Mouse (Mus musculus) adrenal gland, postnatal 10 days (tissue): ENCODE results near the gene Pds5a. TPM values are rescaled to one million over a fixed set of nuclear protein-coding genes. Genes with fewer than 3 reads are reported as not detected.
A peak's percentile ranks its signal among the peaks of the same experiment; 100 is the strongest.
"Not testable (repeated sequence)": the region's sequence is repeated elsewhere in the genome, so short reads cannot be mapped to it uniquely, and the experiment has no call there.

Experiments used
- DNase-seq: peaks from one replicate; pipeline ENCODE4 v3.0.0; 2021; ENCODE audit warnings: mixed read lengths
- long read RNA-seq, 2 experiments: library from polyadenylated mRNA; stranded (forward); transcript quantifications; one replicate each; pipeline ENCODE4 v2.0.0; 2021
- total RNA-seq, 2 experiments: library from RNA; stranded (reverse); gene quantifications; 2 replicates each; pipeline ENCODE4 v1.2.3; 2021

The Pds5a gene
- 100 to 1,000 TPM in 1 of 2 experiments, 10 to 100 TPM in 1; 81.9 to 110 TPM for total RNA-seq
- long read RNA-seq, experiment 1, full-length matches to known transcripts: 4 of 12 reads
- long read RNA-seq, experiment 1, partial matches to known transcripts: 5 of 12 reads
- long read RNA-seq, experiment 1, other reads (novel, unspliced or antisense): 3 of 12 reads
- long read RNA-seq, experiment 2, full-length matches to known transcripts: 2 of 6 reads
- long read RNA-seq, experiment 2, partial matches to known transcripts: 0 of 6 reads
- long read RNA-seq, experiment 2, other reads (novel, unspliced or antisense): 4 of 6 reads

DNA sequence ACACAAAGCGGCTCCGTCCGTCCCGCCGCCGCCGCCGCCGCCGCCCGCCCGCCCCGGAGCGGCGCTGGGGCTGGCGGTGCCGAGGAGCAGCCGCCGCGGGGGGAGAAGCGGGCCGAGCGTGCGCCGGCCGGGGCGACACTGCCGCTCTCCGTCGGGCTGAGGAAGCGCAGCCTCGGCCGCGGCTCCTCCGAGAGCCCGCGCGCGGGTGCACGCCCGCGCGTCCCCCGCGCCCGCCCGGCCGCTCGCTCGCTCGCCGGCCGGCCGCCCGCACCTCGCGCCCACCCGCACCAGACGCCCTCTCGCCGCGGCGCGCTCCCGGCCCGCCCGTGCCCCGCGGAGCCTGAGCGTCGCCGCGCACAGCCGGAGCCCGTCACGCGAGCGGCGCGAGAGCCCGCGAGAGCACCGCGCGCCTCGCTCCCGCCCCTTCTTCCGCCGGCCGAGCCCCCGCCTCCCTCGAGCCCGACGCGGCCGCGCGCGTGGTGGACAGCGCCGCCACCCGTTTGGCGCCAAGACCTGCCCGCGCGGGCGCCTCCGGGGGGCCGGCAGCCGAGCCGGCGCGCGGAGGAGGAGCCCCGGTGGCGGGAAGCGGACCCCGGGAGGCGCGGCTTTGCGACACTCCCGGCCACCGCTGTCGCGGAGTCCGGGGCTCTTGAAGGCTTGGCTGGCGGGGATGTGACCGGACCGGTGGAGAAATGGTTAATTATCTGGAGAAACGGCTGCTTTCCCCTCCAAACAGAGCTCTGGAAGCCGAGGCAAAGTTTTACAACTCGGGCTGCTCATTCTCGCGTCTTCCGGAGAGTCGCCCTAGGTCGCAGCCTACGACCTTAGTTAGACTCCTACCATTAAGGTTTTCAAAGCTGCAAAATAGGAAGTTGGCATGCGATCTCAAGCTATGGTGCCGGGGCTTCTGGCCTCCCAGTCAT lies at the start of gene Pds5a:
TSS of gene Pds5a (minus strand) at position 438 of the 923 bp plus-strand sequence.
- DNase-seq: peak; percentile 92

DNA sequence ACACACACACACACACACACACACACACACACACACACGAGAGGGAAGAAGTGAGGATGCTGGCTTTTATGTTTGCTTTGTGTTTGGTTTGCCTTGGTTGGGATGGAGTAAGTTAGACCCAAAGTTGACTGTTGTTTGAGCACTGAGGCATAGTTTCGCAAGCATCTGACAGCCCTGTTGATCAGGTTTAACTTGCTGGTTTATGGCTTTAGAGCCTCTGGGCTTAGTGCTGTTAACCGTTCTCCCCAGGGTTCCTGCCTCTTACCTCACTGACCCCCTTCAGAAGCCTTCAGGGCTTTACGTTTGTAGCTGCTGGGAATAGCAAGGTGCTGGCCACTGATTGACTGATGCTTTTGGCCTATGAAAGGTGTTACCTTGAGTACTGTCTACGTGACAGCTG lies 48.8 kb upstream of the Pds5a start:
- DNase-seq: no peak

DNA sequence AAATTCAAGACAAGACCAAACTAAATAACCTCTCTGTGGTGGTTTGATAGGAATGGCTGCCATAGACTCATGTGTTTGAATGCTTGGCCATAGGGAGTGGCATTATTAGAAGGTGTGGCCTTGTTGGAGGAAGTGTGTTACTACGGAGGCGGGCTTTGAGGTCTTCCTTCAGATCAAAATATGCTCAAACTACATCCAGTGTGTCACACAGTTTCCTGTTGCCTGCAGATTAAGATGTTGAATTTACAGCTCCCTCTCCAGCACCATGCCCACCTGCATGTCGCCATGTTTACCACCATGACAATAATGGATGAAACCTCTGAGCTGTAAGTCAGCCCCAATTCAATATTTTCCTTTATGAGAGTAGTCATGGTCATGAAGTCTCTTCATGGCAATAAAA lies 41.3 kb upstream of the Pds5a start:
- DNase-seq: no peak

DNA sequence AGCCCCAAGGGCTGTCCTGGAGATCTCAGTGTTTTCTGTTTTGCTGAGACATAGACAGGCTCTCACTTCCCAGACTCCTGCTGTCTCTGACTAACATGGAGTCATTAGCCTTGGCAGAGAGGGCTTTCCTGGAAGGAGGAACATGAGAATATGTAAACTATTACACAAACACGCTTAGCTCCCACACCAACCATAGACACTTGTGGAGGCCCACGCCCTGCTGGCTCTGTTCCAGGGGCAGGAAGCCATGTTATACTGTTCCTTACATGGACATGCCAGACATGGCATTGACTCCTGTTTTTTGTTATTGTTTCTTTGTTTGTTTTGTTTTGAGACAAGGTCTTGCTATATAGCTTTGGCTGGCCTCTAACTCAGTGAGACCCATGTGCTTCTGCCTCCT lies 37.5 kb upstream of the Pds5a start:
- DNase-seq: no peak

DNA sequence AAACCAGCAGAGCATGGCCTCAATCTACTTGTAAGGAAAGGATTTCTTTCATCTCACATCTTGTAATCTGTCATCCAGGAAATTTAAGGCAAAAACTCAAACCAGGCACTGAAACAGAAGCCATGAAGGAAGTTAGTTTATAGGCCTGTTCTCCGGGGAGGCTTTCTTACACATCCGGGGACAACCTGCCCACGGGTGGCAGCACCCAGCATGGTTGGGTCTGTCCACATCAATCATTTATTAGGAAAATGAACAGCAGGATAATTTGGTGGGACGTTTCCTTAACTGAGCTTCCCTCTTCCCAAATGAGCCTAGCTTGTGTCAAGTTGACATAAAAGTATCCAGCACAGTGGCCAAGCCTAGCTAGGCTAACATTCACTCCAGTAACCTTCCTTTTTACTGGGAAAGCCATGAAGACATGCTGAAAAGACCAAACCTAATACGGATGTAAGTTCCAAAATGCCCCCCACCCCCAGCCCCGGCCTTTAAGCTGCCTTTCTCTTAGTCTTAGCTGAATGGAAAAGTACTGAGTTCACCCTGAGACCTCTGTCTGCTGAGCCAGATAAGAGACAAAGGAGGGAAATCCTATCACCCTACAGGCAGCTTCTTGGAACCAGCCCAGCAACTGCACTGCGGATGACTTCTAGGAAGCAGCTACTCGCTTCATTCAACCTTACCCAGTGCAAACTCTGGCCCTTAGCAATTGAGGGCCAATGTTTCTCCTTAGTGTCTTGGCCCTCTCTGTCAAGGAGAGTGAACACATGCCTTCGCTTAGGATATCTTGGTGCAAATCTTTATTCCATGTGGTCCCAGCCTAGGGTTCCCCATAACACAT lies 33.3 kb upstream of the Pds5a start:
- DNase-seq: peak; percentile 59

DNA sequence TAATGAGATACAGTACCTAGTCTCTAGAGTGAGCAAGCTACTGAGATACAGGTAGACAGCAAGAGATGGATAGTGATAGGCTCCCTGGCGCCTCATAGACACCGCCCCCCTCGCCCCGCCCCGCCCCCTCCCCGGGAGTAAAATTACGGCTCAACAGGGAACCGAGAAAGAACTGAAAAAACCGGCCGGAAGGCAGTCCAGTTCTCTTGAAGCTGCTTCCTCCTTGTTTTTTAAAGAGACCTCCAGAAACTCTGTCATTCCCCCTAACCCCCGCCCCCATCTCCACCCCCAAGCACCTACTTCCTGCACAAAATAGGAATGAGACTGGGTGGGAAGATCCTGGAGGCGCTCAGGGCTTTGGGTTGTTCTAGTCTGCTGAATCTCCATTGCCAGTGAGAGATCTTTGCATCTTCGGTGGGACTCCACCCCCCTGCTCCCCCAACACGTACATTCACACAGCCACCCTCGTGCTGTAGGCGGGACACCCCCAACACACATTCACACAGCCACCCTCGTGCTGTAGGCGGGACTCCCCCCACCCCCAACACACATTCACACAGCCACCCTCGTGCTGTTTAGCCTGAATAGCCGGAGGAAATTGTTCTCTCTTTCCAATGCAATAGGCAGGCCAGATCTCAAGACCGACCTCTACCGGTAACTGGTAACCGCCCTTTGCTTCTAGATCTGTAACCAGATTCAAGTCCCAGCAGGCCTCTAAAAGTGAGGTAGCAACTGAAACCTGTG lies 26.4 kb upstream of the Pds5a start:
- peak; percentile 71 for DNase-seq

DNA sequence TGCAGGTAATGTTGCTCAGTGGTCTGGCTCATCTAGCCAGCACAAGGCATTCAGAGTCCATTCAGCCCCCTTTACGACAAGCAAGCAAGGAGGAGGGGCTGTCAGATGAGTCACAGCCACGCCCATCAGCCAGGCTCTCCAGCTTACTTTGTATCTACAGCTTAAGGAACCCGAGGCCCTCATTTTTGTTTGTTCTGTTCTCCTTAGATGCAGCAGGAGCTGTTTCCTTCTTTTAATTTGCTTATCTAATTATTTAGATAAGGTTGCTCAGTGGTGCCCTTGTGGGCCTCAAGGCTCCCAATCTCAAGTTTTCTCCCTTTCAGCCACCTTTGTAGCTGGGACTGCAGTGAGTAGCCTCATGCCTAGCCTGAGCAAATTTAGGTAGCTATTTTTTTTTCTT lies 20.3 kb upstream of the Pds5a start:
- DNase-seq: no peak

DNA sequence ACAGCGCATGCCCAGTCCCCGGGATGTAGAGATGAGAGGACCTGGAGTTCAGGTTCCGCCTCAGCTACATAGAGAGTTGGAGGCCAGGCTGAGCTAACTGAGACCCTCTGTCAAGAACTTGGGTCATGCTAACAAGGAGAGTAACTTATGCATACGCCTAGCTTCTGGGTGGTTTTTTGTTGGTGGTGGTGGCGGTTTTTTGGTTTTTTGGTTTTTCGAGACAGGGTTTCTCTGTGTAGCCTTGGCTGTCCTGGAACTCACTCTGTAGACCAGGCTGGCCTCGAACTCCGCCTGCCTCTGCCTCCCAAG lies 19.8 kb upstream of the Pds5a start:
- not testable (repeated sequence) for DNase-seq

DNA sequence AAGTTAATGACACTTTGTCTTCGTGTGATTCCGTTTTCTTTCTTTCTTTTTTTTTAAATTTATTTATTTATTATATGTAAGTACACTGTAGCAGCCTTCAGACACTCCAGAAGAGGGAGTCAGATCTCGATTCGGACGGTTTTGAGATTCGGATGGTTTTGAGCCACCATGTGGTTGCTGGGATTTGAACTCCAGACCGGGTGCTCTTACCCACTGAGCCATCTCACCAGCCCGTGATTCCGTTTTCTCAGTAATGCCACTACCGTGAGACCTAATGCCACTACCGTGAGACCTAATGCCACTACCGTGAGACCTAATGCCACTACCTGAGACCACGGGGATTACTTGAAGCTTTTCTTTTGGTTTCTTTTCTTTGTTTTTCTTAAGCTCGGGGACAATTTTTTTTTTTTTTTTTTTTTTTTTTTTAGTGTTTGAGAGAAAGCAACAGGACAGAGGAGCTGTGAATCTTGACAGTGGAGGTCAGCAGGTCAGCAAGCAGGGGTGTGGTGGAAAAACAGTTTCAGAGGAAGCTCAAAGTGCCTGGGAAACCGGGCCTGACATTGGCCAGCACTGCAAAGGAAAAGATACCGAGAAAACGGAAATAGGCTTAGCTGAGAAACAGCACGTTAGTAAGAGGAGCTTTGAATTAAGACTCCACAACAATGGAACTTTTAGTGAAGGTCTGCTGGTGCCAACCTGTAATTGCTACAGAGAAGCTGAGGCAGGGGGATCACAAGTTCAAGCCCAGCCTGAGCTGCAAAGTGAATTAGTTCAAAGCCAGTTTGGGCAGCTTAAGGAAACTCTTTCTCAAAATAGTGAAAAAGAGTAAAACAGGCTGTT lies 19.2 kb upstream of the Pds5a start:
- no peak for DNase-seq

DNA sequence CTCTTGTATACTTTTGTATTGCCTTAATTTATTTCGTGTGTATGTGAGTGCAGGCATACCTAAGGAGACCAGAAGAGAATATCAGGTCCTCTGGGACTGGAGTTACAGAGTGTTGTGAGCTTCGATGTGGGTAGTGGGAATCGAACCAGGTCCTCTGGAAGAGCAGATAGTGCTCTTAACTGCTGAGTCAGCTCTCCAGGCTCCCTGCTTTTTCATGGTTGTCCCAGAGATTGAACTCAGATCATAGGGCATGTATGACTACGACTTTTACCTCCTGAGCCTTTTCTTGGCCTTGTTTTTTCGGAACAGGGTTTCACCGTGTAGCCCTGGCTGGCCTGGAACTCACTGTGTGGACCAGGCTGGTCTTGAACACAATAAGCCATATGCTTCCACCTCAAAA lies 17.0 kb upstream of the Pds5a start:
- no peak for DNase-seq

DNA sequence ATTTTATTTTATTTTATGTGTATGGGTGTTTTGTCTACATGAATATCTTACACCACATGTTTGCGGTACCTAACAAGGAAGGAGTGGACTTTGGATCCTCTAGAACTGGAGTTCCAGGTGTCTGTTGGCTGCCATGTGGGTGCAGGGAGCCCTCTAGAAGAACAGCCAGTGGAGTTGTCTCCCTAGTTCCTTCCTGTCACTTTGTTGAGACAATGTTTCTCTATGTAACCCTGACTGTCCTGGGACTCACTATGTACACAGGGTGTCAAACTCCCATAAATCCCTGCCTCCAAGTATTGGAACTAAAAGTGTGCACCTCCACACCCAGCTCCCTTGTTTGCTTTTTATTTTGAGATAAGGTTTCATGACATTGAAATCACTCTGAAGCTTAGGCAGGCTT lies 13.4 kb upstream of the Pds5a start:
- DNase-seq: no peak

DNA sequence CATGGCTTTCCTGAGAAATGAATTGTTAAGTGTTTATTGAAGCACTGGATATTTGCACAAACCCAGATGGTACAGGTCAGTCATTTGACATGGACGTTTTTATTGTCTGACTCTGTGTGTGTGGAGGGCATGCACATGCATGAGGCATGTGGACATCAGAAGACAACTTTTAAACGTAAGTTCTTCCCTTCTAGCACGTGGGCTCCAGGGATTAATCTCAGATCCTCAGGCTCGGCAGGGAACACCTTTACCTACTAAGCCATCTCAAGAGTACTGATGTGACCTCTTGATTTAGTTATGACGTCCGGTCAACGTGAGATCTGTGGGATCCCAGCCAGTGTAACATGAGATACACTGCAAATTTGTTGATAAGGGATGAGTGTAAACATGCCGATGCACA lies 12.2 kb upstream of the Pds5a start:
- DNase-seq: no peak

DNA sequence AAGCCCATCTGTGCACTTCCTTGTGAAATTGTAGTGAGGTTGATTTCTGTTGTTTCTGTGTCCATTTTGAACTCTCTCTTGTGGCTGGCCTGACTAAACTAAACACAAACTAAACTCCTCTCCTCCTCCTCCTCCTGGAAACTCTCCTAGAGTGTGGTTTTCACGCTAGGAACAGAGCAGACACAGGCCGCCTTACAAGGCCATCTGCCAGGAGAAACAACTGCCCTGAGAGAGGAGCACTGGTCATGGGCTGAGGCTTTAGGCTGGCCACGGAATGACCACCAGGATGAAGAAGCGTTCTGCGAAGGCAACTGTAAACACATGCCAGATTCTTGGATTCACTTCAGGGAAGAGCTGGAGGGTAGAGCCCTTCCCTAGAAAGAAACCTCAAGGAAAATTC lies 8.9 kb upstream of the Pds5a start:
- no peak for DNase-seq

DNA sequence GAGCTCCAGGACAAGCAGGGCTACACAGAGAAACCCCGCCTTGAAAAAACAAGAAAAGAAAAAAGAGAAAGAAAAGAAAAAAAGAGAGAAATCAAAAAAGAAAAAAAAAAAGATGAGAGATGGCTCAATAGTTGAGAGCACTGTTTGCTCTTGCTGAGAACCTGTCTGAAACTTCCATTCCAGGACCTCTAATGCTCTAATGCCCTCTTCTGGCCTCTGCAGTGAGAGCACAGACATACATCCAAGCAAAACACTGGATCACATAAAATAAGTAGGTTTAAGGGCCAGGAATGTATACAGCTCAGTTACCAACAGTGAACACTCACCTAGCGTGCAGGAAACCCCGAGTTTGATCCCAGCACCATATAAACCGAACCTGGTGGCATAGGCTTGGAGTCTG lies 8.1 kb upstream of the Pds5a start:
- DNase-seq: no peak

DNA sequence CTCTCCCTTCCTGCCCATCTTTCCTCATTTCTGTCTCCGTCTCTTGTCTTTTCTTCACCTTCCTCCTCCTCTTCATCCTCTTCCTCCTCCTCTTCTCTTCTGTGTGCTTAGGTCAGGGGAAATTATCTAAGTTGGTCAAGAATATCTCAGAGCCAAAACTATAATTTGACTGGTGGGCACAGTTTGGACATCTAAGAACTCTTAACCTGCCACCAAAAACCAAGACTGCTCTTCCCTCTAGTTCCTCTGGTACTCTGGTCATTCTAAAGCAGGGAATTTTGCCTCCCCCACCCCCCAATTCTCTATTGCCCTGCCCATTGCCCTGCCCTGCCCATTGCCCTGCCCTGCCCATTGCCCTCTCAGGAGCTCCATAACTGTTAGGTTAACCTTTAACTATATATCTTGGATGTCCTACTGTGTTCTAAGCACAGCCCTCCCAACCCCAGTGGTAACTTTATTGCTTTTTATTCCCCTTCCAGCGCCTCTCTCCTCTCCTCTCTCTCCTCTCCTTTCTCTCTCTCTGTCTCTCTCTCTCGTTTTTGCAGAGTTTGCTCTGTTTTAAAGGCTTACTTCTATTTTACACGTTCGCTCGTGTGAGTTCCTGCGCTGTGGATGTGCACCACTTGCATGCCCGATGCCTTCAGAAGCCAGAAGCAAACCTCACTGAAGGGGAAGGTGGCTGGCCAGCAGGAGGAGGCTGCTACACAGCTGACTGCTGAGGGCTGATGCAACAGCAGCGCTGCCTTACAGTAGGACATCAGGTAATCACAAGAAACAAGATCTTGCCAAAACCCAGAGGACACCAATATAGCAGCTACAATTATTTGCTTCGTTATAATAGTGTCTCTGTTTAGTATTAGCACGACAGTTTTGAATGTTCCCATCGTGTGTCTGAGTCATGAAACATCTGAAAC lies 6.9 kb upstream of the Pds5a start:
- DNase-seq: no peak

DNA sequence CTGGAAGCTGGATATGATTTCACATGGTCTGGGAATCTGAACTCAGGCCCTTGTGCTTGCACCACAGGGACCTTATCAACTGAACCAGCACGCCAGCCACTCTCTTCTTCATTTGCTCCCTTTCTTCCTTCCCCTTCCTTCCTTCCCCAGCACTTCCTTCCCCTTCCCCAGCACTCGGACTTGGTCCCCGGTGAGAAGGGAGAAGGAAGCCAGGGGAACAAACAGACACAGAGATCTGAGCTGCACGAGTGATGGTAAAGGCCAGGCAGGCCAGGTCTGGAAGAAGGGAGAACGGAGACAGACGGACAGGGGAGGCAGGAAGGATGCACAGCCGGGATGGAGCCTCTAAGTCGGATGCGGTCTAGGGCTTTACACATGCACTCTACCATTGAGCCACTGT lies 5.2 kb upstream of the Pds5a start:
- no peak for DNase-seq

DNA sequence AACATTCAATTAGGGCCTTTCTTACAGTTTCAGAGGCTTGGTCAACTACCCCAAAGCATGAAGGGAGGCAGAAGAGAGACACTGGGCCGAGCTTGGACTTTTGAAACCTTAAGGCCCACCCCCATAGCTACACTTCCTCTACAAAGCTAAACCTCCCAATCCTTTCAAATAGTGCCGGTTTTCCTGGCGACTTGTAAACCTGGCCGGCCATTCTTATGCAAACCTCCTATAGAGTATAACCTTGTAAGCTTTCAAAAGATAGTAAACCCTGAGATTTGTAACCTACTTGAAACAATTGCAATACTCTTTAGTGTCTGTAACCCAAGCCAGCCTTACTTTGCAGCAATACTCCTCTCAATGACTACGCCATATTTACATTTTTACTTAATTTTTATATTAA lies 2.0 kb upstream of the Pds5a start:
- no peak for DNase-seq

DNA sequence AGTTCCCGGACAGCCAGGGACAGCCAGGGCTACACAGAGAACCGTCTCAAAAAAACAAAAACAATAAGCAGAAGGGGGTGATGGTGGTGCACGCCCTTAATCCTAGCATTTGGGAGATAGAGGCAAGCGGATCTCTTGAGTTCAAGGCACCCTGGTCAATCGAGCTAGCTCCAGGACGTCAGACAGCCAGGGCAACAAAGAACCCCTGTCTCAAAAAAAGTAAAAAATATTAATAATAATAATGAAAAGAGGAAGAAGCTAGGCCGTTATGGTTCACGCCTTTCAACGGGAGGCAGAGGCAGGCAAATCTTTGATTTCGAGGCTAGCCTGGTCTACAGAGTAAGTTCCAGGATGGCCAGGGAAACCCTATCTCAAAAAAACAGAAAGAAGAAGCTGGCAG lies 1.1 kb upstream of the Pds5a start:
- DNase-seq: no peak

DNA sequence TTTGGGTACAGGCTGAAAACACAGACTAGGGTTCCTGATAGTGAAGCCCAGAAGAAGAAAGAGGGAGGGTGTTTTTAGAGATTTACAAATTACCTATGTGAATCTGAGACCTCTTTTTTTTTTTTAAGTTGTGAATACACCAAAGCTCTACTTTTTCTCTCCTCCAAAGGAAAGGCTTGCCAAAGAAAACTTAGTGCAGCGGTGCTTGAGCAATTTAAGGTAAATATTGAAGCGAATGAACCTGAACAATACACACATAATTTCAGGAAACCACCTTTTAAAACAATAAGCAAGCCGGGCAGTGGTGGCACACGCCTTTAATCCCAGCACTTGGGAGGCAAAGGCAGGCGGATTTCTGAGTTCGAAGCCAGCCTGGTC lies 675 bp upstream of the Pds5a start:
- DNase-seq: no peak

DNA sequence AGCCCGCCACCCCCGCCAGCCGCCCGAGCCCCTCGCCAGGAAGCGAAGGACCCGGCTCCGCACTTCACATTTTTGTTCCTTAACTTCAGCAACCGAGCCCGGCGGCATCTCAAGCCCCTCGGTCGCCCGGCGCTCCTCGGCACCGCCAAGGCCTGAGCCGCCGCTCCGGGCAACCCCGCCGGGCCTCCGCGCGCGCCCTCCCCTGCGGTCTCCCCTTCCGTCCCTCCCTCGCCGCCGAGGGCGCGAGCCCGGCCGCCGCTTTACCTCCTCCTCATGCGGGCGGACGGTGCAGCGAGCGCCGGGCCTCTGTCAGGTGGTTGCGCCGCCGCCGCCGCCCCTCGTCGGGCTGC lies 612 bp downstream of the Pds5a start:
- no peak for DNase-seq
